Mouse (Mus musculus) hindlimb bud, embryonic 11.5 days (tissue): ENCODE results near the gene Tcl1b4.
"Not testable (repeated sequence)": the region's sequence is repeated elsewhere in the genome, so short reads cannot be mapped to it uniquely, and the experiment has no call there.

Source experiments
- DNase-seq: peaks from one replicate; pipeline ENCODE4 v3.0.0-alpha.2; 2012; ENCODE audit warnings: low read depth, low spot score; ENCODE audit errors: extremely low spot score

Tcl1b4 gene

DNA sequence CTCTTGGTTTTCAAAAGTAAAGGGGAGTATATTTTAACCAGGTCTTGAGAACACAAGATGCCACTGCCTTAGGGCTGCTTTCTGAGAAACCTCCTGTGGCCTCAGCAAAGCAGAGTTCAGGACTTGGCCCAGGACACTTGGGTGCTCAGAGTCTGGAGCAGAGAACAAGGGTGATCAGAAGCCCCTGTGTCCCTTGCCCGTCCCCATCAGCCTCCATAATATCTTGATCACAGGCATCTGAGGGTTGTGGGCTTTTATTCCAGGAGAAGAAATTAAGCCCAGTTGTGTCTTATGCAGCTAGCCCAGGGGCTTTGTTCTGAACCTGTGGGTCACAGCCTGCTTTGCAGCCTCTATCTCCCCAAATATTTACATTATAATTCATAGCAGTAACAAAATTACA lies at the start of gene Tcl1b4:
Gene Tcl1b4, plus strand, starts transcription at position 301 of the 400 bp plus-strand sequence.
- DNase-seq = not testable (repeated sequence)

DNA sequence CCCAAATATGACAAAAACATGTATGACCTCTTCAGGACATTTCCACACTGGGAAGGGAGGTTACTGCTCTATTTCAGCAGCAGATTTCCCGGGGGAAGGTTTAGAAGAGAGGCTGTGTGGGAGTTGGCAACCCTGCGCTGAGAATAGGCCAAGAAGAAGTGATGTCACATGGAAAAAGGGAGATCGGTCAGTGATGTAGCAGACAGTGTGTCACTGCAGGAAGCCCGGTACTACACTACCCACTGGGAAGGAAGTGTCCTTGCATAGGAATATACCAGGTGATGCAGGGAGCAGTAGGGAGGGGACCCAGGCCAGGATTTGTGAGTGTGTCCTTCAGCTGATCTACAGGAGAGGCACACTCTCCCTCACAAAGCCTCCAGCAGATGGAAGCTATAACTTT lies 46.5 kb upstream of the Tcl1b4 start:
- not testable (repeated sequence) for DNase-seq

DNA sequence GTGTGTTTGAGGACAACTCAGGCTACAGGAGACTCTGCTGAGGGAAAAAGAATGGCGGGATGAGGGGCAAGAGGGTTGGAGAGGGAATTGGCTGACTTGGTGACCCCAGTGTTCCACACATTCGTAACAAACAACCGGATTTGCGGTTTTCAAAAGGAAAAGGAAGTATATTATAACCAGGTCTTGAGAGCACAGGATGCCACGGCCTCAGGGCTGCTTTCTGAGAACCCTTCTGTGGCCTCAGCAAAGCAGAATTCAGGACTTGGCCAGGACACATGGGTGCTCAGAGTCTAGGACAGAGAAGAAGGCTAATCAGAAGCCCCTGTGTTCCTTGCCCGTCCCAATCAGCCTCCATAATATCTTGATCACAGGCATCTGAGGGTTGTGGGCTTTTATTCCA lies 42.9 kb upstream of the Tcl1b4 start:
- DNase-seq = no peak

DNA sequence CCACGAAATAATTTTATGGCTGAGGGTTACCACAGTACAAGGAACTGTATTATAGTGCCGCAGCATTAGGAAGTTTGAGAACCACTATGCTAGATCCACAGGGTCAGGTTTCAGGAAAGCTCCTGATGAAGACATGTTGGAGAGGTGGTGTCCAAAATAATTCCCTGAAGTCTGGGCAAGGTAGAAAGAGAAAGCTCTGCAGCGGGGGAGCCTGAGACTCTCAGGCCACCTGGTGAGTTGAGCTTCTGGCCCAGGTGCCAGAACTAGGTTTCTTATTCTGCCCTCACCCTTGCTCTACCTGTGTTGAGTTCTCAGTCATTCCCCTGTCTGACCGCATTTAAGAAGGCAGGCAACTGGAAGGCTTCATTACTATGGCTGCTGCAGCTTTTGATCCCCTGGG lies 42.4 kb upstream of the Tcl1b4 start, which contains the start of gene Tcl1b1:
Gene Tcl1b1, plus strand, starts transcription at position 301 of the 400 bp plus-strand sequence.
- no peak for DNase-seq

DNA sequence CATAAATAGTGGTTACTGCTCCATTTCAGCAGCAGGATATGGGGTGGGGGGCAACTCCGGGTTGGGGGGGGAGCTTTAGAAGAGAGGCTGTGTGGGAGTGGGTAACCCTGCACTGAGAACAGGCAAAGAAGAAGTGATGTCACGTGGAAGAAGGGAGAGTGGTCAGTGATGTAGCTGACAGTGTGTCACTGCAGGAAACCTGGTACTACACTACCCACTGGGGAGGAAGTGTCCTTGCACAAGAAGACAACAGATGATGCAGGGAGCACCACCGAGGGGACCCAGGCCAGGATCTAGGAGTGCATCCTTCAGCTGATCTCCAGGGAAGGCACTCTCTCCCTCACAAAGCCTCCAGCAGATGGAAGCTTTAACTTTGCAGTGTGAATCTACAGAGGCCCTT lies 35.0 kb upstream of the Tcl1b4 start:
- no peak for DNase-seq

DNA sequence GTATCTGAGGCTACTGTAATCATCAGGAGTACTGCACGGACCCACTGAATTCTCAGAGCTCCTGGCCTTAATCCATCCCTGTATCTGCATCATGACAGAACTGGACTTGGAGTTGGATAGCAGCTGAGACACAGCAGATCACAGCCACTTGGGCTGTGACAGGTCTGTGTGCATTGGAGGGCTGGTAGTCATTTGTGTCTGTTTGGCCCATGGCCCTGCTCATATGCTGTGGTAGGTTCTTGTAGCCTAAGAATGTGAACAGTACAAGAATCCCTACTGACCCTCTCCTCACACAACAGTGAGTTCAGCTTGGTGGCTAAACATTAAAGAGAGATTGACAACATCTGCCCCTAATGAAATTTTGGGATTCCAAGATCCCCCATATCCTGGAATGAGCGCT lies 28.4 kb upstream of the Tcl1b4 start:
- DNase-seq = no peak

DNA sequence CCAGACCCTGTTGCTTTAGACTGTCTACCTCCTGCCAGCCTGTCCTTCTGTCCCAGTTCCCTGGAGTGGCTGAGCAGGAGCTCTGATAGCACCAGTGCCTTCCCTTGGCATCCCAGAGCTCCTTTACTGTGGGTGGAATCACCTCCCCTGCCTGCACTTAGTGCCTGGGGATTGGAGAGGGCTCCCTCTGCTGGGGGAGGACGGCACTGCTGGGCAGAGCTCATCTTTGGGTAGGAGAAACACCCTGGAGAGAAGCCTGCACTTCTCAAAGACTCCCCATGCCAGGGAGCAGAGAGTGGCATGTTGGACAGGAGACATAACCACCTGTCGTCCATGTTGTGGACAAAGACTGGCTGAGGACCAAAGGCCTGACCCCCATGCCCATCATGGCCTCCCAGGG lies 27.4 kb upstream of the Tcl1b4 start:
- DNase-seq = not testable (repeated sequence)

DNA sequence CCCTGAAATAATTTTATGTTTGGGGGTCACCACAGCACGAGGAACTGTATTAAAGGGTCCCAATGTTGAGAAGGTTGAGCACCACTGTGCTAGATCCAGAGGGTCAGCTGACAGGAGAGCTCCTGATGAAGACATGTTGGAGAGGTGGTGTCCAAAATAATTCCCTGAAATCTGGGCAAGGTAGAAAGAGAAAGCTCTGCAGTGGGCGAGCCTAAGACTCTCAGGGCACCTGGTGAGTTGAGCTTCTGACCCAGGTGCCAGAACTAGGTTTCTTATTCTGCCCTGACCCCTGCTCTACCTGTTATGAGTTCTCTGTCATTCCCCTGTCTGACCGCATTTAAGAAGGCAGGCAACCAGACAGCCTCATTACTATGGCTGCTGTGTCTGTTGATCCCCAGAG lies 25.7 kb upstream of the Tcl1b4 start, which contains the start of gene Tcl1b5:
Gene Tcl1b5, plus strand, starts transcription at position 301 of the 400 bp plus-strand sequence.
- DNase-seq = not testable (repeated sequence)

DNA sequence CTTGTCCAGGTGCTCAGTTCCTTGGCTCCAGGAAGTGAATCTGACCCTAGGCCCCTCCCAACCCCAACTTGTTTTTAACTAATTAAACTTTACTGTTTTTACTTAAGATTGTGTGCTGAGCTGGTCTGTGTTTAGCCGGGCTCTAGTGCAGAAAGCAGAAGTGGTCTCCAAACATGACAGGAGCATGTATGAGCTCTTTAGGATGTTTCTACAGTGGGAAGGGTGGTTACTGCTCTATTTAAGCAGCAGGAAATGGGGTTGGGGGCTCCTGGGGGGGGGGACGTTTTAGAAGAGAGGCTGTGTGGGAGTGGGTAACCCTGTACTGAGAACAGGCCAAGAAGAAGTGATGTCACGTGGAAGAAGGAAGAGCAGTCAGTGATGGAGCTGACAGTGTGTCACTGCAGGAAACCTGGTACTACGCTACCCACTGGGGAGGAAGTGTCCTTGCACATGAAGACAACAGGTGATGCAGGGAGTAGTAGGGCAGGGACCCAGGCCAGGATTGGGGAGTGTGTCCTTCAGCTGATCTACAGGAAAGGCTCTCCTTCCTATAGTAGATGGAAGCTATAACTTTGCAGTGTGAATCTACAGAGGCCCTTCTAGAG lies 20.6 kb upstream of the Tcl1b4 start:
- not testable (repeated sequence) for DNase-seq

DNA sequence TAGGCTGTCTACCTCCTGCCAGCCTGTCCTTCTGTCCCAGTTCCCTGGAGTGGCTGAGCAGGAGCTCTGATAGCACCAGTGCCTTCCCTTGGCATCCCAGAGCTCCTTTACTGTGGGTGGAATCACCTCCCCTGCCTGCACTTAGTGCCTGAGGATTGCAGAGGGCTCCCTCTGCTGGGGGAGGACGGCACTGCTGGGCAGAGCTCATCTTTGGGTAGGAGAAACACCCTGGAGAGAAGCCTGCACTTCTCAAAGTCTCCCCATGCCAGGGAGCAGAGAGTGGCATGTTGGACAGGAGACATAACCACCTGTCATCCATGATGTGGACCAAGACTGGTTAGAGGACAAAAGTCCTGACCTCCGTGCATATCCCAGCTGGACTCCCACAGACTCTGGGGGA lies 12.8 kb upstream of the Tcl1b4 start:
- not testable (repeated sequence) for DNase-seq

DNA sequence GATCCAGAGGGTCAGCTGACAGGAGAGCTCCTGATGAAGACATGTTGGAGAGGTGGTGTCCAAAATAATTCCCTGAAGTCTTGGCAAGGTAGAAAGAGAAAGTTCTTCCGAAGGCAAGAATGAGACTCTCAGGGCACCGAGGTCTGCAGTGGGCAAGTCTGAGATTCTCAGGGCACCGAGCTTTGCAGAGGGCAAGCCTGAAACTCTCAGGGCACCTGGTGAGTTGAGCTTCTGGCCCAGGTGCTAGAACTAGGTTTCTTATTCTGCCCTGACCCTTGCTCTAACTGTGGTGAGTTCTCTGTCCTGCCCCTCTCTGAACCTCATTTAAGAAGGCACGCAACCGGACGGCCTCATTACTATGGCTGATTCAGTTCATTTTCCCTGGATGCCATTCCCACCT lies 11.0 kb upstream of the Tcl1b4 start, which contains the start of gene Tcl1b3:
Gene Tcl1b3, plus strand, starts transcription at position 301 of the 400 bp plus-strand sequence.
- not testable (repeated sequence) for DNase-seq

DNA sequence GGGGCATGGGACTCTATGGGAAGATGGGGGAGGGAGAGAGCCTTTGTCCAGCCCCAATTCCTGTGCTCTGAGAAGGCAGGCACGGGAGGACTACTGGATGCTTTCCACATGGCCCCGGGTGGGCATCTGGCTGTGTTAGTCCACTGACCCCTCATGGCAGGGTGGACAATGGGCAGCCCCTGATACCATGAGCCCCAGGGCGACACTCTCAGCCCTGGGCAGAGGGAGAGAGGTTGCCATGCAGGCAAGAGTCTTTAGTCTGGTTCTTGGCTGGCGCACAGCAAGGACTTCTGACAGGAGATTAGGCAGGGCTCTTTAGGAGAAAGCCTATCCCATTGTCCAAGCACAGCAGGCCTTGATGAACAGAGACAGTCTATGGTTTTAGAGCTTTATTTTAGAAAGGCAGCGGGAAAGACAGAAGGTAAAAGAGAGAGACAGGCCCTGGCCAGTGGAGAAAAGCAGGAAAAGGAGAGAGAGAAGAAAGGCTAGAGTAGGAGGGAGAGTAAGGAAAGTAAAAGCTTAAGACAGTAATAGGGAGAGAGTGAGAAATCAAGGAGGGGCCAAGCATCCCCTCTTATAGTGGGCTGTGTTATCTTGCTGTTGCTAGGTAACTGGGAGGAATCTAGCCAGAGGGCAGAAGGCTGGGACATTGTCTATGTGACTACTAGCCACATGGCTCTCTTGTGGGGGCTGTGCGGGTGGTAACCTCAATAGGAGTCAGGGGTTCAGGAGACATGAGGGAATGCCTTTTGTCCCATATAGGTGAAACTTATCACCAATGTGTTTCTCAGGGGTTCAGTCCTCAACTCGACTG lies 1.9 kb upstream of the Tcl1b4 start:
- DNase-seq = not testable (repeated sequence)

DNA sequence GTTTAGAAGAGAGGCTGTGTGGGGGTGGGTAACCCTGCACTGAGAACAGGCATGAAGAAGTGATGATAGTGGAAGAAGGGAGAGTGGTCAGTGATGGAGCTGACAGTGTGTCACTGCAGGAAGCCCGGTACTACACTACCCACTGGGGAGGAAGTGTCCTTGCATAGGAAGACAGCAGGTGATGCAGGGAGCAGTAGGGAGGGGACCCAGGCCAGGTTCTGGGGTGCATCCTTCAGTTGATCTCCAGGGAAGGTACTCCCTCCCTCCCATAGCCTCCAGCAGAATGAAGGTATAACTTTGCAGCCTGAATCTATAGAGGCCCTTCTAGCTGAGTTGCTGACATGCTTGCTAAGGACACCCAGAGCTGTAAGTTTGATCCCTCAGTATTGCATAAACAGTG lies 5.3 kb downstream of the Tcl1b4 start:
- no peak for DNase-seq

DNA sequence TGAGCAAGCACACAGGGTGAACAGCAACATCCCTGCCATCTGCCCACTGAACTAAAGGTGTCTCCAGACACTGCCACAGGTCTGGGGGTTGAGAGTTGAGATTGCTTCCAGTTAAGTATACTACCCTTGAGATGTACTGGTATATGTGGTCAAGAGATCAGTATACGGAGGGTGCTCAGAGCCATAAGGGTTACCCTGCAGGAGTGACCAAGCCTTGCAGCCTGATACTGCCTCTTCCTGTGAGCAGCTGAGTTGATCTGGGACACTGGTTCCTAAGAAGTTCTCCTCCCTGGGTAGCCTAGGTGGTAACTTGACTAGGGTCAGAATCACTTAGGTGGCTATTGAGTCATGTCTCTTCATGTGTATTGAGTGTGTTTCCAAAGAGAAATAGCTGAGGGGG lies 6.7 kb downstream of the Tcl1b4 start:
- no peak for DNase-seq

DNA sequence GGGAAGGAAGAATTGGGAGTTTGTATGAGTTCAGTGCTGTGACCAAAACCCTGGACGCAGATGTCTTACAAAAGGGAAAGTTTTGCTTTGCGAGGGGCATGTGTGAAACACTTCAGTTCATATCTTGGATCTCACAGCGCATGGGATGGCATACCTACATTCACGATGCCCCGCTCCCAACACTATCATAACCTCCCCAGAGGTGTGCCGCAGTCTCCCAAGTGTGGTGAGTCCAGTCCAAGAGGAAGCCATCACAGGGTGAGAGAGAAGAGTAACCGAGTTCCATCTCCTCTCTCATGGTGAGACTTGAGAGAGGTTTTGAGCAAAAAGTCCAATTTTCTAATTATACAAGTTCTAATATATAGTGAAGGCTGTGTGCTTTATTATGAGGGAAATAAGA lies 7.5 kb downstream of the Tcl1b4 start:
- DNase-seq = no peak

DNA sequence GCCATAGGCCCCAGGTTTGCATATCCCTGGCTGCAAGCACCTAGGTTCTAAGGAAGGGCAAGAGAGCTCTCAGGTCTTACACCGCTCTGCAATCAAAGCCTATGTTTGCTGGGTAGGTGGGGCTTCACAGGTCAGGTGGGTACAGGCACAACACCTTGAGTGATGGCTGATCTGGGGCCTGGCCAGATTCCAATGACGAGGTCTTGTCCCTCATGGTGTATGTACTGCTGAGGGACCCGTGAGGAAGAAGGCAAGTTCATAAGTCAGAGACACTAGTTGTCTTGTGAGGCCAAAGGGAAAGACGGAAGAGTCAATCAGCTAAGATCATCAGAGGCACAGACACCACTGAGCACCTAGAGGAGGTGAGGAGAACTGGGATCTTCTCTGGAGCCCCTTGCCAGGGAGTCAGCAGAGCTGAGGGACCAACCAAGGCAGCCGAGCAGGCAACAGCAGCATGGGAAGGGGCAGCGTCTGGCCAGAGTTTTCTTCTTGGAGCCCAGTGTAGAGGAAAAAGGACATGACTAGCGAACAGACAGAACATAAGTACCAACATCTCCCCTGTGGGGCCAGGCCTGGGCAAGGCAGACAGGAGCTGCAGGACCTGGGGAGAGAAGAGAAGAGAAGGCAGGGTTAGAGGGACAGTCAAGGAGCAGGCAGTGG lies 15.5 kb downstream of the Tcl1b4 start:
- DNase-seq = no peak

DNA sequence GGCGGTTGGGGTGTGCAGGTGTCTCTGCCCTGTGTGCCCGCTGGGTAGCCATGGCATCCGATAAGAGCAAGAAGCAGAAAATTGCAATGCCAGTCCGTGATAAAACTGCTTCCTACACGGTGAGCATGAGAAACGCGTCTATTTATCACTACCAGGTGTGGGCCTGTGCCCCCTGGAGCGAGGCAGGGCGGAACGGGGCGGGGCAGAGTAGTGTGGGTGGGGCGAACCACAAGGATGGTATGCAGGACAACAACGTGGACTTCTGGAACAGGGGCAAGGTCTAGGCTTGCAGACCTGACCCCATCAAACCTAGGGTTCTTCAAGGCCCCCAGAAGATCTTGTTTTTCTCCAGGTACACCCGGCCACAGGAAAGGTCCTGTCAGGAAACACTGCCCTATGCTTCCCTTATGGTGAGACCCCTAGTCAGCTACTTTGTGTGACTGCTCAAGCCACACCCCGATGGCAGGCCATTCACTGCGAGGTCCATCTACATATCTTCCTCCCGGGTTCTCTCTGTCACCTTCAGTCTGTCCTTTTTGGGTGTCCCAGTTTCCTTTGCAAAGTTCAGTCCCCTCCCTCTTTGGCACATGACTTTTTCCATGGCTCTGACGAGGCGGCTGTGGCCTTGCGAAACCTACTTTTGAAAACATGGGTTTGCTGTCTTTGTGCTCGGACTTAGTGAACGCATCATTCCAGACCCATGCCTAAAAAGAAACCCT lies 21.0 kb downstream of the Tcl1b4 start, which contains the start of gene Tcl1:
Gene Tcl1, minus strand, starts transcription at position 193 of the 719 bp plus-strand sequence.
- DNase-seq = no peak

DNA sequence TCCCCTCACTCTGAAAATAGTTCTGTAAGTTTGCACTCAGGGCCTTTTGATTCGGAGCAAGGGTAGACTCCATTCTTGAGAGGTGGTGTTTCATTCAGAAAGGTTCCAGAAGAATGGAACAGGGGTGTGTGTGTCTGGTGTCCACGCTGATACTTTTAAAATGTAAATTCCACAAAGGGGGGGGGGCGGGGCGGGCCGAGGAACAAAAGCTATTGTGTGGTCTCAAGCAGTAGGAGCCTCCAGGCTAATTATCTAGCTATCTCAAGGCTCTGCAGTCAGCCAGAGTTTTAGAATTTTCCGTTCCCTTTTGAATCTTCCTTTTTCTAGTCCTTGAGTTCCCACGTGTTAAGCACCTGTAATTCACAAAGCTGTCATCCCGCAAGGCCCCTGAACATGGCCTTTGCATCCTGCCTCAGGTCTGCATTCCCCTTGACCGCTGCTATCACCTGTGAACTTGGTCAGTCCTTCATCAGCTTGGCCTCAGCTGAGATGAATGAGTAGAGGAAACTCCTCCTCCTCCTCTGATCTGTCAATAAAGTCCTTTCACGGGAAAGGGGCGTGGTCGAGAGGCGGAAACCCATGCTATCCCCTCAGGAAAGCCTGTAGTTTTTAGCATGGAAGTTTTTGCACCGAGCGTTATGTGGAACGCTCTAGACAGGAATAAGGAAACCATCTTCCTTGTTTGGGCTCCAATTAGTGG lies 23.0 kb downstream of the Tcl1b4 start:
- DNase-seq = no peak

DNA sequence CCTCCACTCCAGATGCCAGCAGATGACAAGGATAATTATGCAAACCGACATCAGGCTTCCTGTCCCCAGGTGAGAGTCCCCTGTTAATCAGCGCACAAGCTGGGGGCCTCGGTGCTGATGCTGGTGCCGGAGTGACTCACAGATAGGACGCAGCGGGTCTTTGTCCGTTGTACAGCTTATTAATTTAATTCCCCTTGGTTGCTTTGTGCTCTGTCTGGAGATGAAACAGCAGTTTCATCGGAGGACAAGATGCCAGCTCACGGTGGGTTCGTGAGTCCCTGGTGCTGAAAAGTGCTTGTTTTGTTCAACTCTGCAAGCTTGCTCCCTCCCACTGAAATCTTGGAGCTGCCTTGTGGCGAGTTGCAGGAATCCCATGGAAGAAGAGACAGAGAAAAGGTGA lies 32.6 kb downstream of the Tcl1b4 start:
- DNase-seq = no peak

DNA sequence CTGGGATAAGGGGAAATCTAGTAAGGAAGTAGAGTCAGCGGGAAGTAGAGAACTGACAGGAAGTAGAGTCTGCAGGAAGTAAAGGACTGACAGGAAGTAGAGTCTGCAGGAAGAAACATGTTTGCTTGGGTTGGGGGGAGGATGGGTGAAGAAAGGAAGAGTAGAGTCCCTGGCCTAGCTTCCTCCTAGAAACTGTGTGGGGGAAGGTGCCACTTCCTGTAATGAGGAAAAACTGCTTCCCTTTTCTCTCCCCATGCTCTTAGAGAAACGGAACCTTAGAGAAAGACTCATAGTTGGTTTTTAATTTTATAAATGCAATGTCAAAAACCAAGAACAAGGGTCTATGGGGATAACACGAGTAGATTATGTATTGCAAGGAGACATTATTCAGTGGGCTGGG lies 33.3 kb downstream of the Tcl1b4 start:
- no peak for DNase-seq
